9 mouse cellular contexts compared by ENCODE assay signal in the genomic region with DNA sequence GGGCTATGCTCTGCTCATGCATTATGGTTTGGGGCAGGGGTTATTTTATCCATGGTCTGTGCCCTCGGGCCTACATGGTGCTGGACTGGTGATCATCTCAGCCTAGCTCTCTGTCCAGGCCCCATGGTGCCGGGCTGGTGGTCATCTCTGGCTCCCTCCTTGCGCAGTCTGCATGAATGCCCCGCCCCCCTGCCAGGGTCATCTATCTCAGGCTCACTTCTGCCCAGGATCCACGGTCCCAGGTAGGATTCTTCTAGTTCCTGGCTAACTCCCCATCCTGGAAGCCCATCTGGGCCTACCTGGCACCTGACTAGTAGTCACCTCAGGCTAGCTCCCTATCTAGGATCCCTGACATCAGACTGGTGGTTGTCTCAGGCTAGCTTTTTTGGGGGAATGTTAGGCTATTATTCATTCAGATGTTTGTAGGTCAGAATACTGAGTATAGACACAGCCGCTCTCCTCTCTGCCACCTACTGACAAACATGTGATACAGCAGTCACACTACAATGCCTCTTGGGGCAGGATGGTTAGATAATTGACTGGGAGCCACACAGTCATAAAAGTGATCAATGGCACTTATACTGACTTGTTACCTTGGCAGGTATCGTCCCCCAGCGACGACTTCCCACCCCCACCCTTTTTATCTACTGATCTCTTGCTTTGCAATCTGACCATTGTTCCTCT.
DNase-seq lines count a peak whose midpoint lies in the region; ATAC-seq and TF ChIP-seq lines count a peak whose summit lies in the region.
"Had no signal": no experiment of that assay in that cellular context is flagged by ENCODE, and none has a peak within 500 bp of the region (broad histone marks: within the 10 kb centered on the region; RNA-seq: fewer than 3 reads in every experiment).

No protein-coding gene starts in this region.

- peak; percentile 53 for TF ChIP-seq CTCF in E14TG2a.4 (conservative IDR thresholded peaks at IDR 0.05; ENCODE audit: low read length)

- 72% methylated on average over 9 of the region's 9 CpGs for WGBS in forebrain, embryonic 15.5 days

- peak; percentile 14 to 44 for DNase-seq in layer of hippocampus, adult 18-20 months (ENCODE audit: low spot score in 2 of 2)
- DNase-seq in layer of hippocampus, adult 9-11 months, result no peak
- peak; percentile 45 for DNase-seq in R1 (ENCODE audit: low read depth, low spot score)
- DNase-seq in testis, postnatal 10 days (ENCODE audit: low spot score), result no peak

- no peaks in the 10 kb centered on the region for H3K4me1 ChIP-seq in E14TG2a.4 (replicated peaks; ENCODE audit: low read depth, low read length)
- peaks cover 5% of the 10 kb centered on the region; the same call in 1 of the 2 replicates for H3K4me1 ChIP-seq in forebrain, embryonic 15.5 days
- H3K4me1 ChIP-seq: embryonic facial prominence, embryonic 12.5 days; neural tube, embryonic 12.5 days had no signal

- no peak overlapping the region for H3K4me2 ChIP-seq in forebrain, embryonic 15.5 days (replicated peaks)
- H3K4me2 ChIP-seq: embryonic facial prominence, embryonic 12.5 days; neural tube, embryonic 12.5 days had no signal

- no peak overlapping the region for H3K4me3 ChIP-seq in E14TG2a.4 (replicated peaks; ENCODE audit: low read length)
- no peak overlapping the region for H3K4me3 ChIP-seq in forebrain, embryonic 15.5 days
- H3K4me3 ChIP-seq: embryonic facial prominence, embryonic 12.5 days; neural tube, embryonic 12.5 days had no signal

- no peak overlapping the region for H3K27ac ChIP-seq in forebrain, embryonic 15.5 days (replicated peaks)
- H3K27ac ChIP-seq: embryonic facial prominence, embryonic 12.5 days; neural tube, embryonic 12.5 days had no signal

- 0 out of 2 replicates have a peak, but pooled peaks have one; percentile 29 for ATAC-seq in forebrain, embryonic 15.5 days (replicated peaks)
- no peak for ATAC-seq in erythroblast, adult 5-6 weeks (replicated peaks; ENCODE audit: low FRiP score, poor library complexity, severe bottlenecking)

- no peak overlapping the region for H3K9ac ChIP-seq in forebrain, embryonic 15.5 days (replicated peaks)
- H3K9ac ChIP-seq: embryonic facial prominence, embryonic 12.5 days; neural tube, embryonic 12.5 days had no signal

- H3K36me3 ChIP-seq in E14TG2a.4 (ENCODE audit: insufficient read depth, low read length), result no peaks in the 10 kb centered on the region
- H3K36me3 ChIP-seq in forebrain, embryonic 15.5 days, result no peaks in the 10 kb centered on the region
- H3K36me3 ChIP-seq: embryonic facial prominence, embryonic 12.5 days; neural tube, embryonic 12.5 days had no signal

- no peaks in the 10 kb centered on the region for H3K27me3 ChIP-seq in E14TG2a.4 (ENCODE audit: insufficient read depth, low read length)
- no peaks in the 10 kb centered on the region for H3K27me3 ChIP-seq in forebrain, embryonic 15.5 days
- H3K27me3 ChIP-seq: embryonic facial prominence, embryonic 12.5 days; neural tube, embryonic 12.5 days had no signal

- H3K9me3 ChIP-seq in E14TG2a.4 (ENCODE audit: low read length), result no peaks in the 10 kb centered on the region
- no peaks in the 10 kb centered on the region for H3K9me3 ChIP-seq in forebrain, embryonic 15.5 days
- H3K9me3 ChIP-seq: embryonic facial prominence, embryonic 12.5 days; neural tube, embryonic 12.5 days had no signal

Comparison
In these comparisons a context has a peak if more than half of its experiments do, and no peak if none do; other contexts are left out.
1. DNase-seq: peak in layer of hippocampus, adult 18-20 months (2 of 2) and R1 (single experiment); none in layer of hippocampus, adult 9-11 months (single experiment) and testis, postnatal 10 days (single experiment).